Mouse (Mus musculus): ENCODE data around the gene Ppp2r1b. TPM values are rescaled to one million over a fixed set of nuclear protein-coding genes. Genes with fewer than 3 reads are reported as not detected.
A peak's percentile ranks its signal among the peaks of the same experiment; 100 is the strongest.

Ppp2r1b gene
- polyA plus RNA-seq, 1 experiment from 2014 or later: 43.8 TPM

GRCm38 (mm10) chr9:50873210-50873609 lies 28.1 kb downstream of the Ppp2r1b start:
- Histone ChIP-seq H3K4me2 (no peak overlapping the region), H3K36me3 (peaks cover 55% of the 10 kb centered on the region), H3K9me3 (replicated peaks) (no peaks in the 10 kb centered on the region), H3K27ac (replicated peaks) (no peak overlapping the region), H3K9ac (replicated peaks) (no peak overlapping the region), H3K27me3 (replicated peaks) (no peaks in the 10 kb centered on the region), H3K4me1 (no peaks in the 10 kb centered on the region), H3K4me3 (replicated peaks) (no peak overlapping the region)
- no peak for ATAC-seq (ENCODE audit: low FRiP score)
- 95% methylated on average over 9 of the region's 9 CpGs for WGBS

GRCm38 (mm10) chr9:50874031-50874430 lies 28.9 kb downstream of the Ppp2r1b start:
- no peak overlapping the region for H3K4me2 ChIP-seq
- no peak overlapping the region for H3K9ac ChIP-seq (replicated peaks)
- H3K36me3 ChIP-seq: peaks cover 51% of the 10 kb centered on the region
- no peaks in the 10 kb centered on the region for H3K9me3 ChIP-seq (replicated peaks)
- ATAC-seq (ENCODE audit: low FRiP score): no peak
- no peaks in the 10 kb centered on the region for H3K27me3 ChIP-seq (replicated peaks)
- no peak overlapping the region for H3K4me3 ChIP-seq (replicated peaks)
- WGBS: 71% methylated on average over 6 of the region's 6 CpGs
- no peak overlapping the region for H3K27ac ChIP-seq (replicated peaks)
- no peaks in the 10 kb centered on the region for H3K4me1 ChIP-seq

- WGBS: 94% methylated on average over 4 of the region's 4 CpGs
- H3K4me1 ChIP-seq: no peaks in the 10 kb centered on the region
- H3K9me3 ChIP-seq (replicated peaks): no peaks in the 10 kb centered on the region
- peaks cover 55% of the 10 kb centered on the region for H3K36me3 ChIP-seq
- H3K27me3 ChIP-seq (replicated peaks): no peaks in the 10 kb centered on the region
- no peak overlapping the region for H3K9ac ChIP-seq (replicated peaks)
- ATAC-seq (ENCODE audit: low FRiP score): no peak
- no peak overlapping the region for H3K27ac ChIP-seq (replicated peaks)
- no peak overlapping the region for H3K4me2 ChIP-seq
- H3K4me3 ChIP-seq (replicated peaks): no peak overlapping the region
Observed at GRCm38 (mm10) chr9:50875470-50875869, 30.4 kb downstream of the Ppp2r1b start.

GRCm38 (mm10) chr9:50876287-50876686 lies 31.2 kb downstream of the Ppp2r1b start:
- WGBS: 98% methylated on average over 3 of the region's 3 CpGs
- Histone ChIP-seq H3K27me3 (replicated peaks) (no peaks in the 10 kb centered on the region), H3K4me2 (no peak overlapping the region), H3K9ac (replicated peaks) (no peak overlapping the region), H3K9me3 (replicated peaks) (no peaks in the 10 kb centered on the region), H3K4me3 (replicated peaks) (no peak overlapping the region), H3K27ac (replicated peaks) (no peak overlapping the region), H3K36me3 (peaks cover 49% of the 10 kb centered on the region), H3K4me1 (no peaks in the 10 kb centered on the region)
- no peak for ATAC-seq (ENCODE audit: low FRiP score)

GRCm38 (mm10) chr9:50877431-50877830 lies 32.3 kb downstream of the Ppp2r1b start:
- Histone ChIP-seq H3K9me3 (replicated peaks) (no peaks in the 10 kb centered on the region), H3K36me3 (peaks cover 56% of the 10 kb centered on the region), H3K27ac (replicated peaks) (no peak overlapping the region), H3K9ac (replicated peaks) (no peak overlapping the region), H3K4me1 (no peaks in the 10 kb centered on the region), H3K4me3 (replicated peaks) (no peak overlapping the region), H3K27me3 (replicated peaks) (no peaks in the 10 kb centered on the region), H3K4me2 (no peak overlapping the region)
- 90% methylated on average over 3 of the region's 3 CpGs for WGBS
- ATAC-seq (ENCODE audit: low FRiP score): no peak

- no peak overlapping the region for H3K4me3 ChIP-seq (replicated peaks)
- peaks cover 17% of the 10 kb centered on the region for H3K4me1 ChIP-seq
- no peaks in the 10 kb centered on the region for H3K27me3 ChIP-seq (replicated peaks)
- H3K4me2 ChIP-seq: no peak overlapping the region
- peaks cover 34% of the 10 kb centered on the region for H3K36me3 ChIP-seq
- H3K9me3 ChIP-seq (replicated peaks): no peaks in the 10 kb centered on the region
- H3K27ac ChIP-seq (replicated peaks): no peak overlapping the region
- ATAC-seq (ENCODE audit: low FRiP score): no peak
- no peak overlapping the region for H3K9ac ChIP-seq (replicated peaks)
- 84% methylated on average over 2 of the region's 2 CpGs for WGBS
Observed at GRCm38 (mm10) chr9:50882183-50882582, 37.1 kb downstream of the Ppp2r1b start.

GRCm38 (mm10) chr9:50884093-50884492 lies 39.0 kb downstream of the Ppp2r1b start:
- Histone ChIP-seq H3K4me2 (no peak overlapping the region), H3K4me1 (peaks cover 21% of the 10 kb centered on the region), H3K27me3 (replicated peaks) (no peaks in the 10 kb centered on the region), H3K4me3 (replicated peaks) (no peak overlapping the region), H3K27ac (replicated peaks) (no peak overlapping the region; the same call in 1 of the 2 replicates), H3K9me3 (replicated peaks) (no peaks in the 10 kb centered on the region), H3K36me3 (peaks cover 24% of the 10 kb centered on the region), H3K9ac (replicated peaks) (no peak overlapping the region)
- ATAC-seq (ENCODE audit: low FRiP score): no peak
- 67% methylated on average over 8 of the region's 8 CpGs for WGBS

GRCm38 (mm10) chr9:50884741-50885599 lies 39.9 kb downstream of the Ppp2r1b start:
- H3K4me3 ChIP-seq (replicated peaks): no peak overlapping the region
- no peak overlapping the region for H3K4me2 ChIP-seq
- H3K9ac ChIP-seq (replicated peaks): no peak overlapping the region
- 66% methylated on average over 10 of the region's 10 CpGs for WGBS
- no peaks in the 10 kb centered on the region for H3K9me3 ChIP-seq (replicated peaks)
- H3K27me3 ChIP-seq (replicated peaks): no peaks in the 10 kb centered on the region
- no peak for ATAC-seq (ENCODE audit: low FRiP score)
- H3K4me1 ChIP-seq: peaks cover 21% of the 10 kb centered on the region
- no peak overlapping the region for H3K27ac ChIP-seq (replicated peaks)
- peaks cover 15% of the 10 kb centered on the region for H3K36me3 ChIP-seq

GRCm38 (mm10) chr9:50885600-50885987 lies 40.5 kb downstream of the Ppp2r1b start:
- Histone ChIP-seq H3K36me3 (peaks cover 9% of the 10 kb centered on the region), H3K4me2 (no peak overlapping the region), H3K9ac (replicated peaks) (no peak overlapping the region), H3K27ac (replicated peaks) (no peak overlapping the region), H3K4me1 (peaks cover 21% of the 10 kb centered on the region), H3K27me3 (replicated peaks) (no peaks in the 10 kb centered on the region), H3K9me3 (replicated peaks) (no peaks in the 10 kb centered on the region), H3K4me3 (replicated peaks) (no peak overlapping the region)
- no peak for ATAC-seq (ENCODE audit: low FRiP score)
- 35% methylated on average over 1 of the region's 1 CpGs for WGBS

GRCm38 (mm10) chr9:50886870-50887269 lies 41.8 kb downstream of the Ppp2r1b start:
- H3K9ac ChIP-seq (replicated peaks): no peak overlapping the region
- no peak for ATAC-seq (ENCODE audit: low FRiP score)
- H3K4me3 ChIP-seq (replicated peaks): no peak overlapping the region
- H3K4me1 ChIP-seq: peaks cover 21% of the 10 kb centered on the region
- no peak overlapping the region for H3K4me2 ChIP-seq
- H3K36me3 ChIP-seq: peaks cover 13% of the 10 kb centered on the region
- no peaks in the 10 kb centered on the region for H3K9me3 ChIP-seq (replicated peaks)
- 100% methylated on average over 1 of the region's 1 CpGs for WGBS
- no peak overlapping the region for H3K27ac ChIP-seq (replicated peaks)
- no peaks in the 10 kb centered on the region for H3K27me3 ChIP-seq (replicated peaks)

GRCm38 (mm10) chr9:50887351-50887750 lies 42.2 kb downstream of the Ppp2r1b start:
- no peaks in the 10 kb centered on the region for H3K27me3 ChIP-seq (replicated peaks)
- no peak overlapping the region for H3K4me3 ChIP-seq (replicated peaks)
- H3K4me2 ChIP-seq: no peak overlapping the region
- no peak overlapping the region for H3K9ac ChIP-seq (replicated peaks)
- H3K9me3 ChIP-seq (replicated peaks): no peaks in the 10 kb centered on the region
- H3K36me3 ChIP-seq: peaks cover 9% of the 10 kb centered on the region; the same call in 1 of the 2 replicates
- H3K27ac ChIP-seq (replicated peaks): no peak overlapping the region
- H3K4me1 ChIP-seq: peaks cover 21% of the 10 kb centered on the region
- peak; percentile 55; the same call in 1 of the 2 replicates for ATAC-seq (ENCODE audit: low FRiP score)
- WGBS: 62% methylated on average over 4 of the region's 4 CpGs

- Histone ChIP-seq H3K4me3 (replicated peaks) (no peak overlapping the region), H3K27ac (replicated peaks) (no peak overlapping the region), H3K4me1 (peaks cover 19% of the 10 kb centered on the region), H3K4me2 (no peak overlapping the region), H3K9me3 (replicated peaks) (no peaks in the 10 kb centered on the region), H3K9ac (replicated peaks) (no peak overlapping the region), H3K36me3 (peaks cover 9% of the 10 kb centered on the region), H3K27me3 (replicated peaks) (no peaks in the 10 kb centered on the region)
- whole genome bisulfite sequencing: 75% methylated on average over 6 of the region's 6 CpGs
- ATAC-seq (ENCODE audit: low FRiP score): no peak
Observed at GRCm38 (mm10) chr9:50889211-50889610, 44.1 kb downstream of the Ppp2r1b start.
